Mouse (Mus musculus): ENCODE measurements around the gene Zfp750.

Gene Zfp750

DNA sequence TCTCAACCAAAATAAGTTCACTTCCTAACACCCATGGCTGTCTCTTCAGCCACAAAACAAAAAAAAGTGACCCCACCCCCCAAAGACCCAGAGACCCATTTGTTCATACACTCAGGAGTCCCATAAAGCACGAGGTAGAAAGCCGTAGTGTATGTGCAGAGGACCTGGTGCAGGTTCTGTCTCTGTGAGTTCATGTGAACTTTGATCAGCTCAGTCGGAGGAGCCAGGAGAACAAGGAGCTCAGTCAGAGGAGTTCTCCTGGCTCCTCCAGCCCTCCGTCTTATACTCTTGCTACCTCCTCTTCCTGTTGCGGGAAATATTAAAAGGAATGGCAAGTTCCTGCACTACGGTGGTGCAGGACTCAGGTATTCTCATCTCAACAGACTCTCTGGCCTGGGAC, 51.7 kb downstream of the Zfp750 start:
- DNase-seq, result no peak

All from kidney, postnatal 25 days (tissue).